Mouse (Mus musculus): Measurements from ENCODE around the gene Adam10.

Adam10 gene

DNA sequence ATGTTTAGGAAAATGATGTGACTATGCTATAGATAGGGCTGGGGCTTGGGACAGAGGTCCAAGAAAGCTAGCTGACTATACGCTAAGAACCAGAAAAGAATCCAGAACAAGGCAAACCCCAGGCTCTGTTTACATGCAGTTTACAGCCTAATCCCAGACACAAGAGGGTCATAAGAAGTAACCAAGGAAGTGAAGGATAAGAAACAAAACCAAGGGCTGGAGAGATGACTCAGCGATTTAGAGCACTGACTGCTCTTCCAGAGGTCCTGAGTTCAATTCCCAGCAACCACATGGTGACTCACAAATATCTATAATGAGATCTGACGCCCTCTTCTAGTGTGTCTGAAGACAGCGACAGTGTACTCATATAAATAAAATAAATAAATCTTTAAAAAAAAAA lies 3.7 kb upstream of the Adam10 start:
- no peak for DNase-seq

GRCm38 (mm10) chr9:70675961-70676360 lies 2.8 kb upstream of the Adam10 start:
- DNase-seq: no peak

- peak; percentile 32 for DNase-seq
Measured at GRCm38 (mm10) chr9:70679132-70680091, 615 bp downstream of the Adam10 start.

DNA sequence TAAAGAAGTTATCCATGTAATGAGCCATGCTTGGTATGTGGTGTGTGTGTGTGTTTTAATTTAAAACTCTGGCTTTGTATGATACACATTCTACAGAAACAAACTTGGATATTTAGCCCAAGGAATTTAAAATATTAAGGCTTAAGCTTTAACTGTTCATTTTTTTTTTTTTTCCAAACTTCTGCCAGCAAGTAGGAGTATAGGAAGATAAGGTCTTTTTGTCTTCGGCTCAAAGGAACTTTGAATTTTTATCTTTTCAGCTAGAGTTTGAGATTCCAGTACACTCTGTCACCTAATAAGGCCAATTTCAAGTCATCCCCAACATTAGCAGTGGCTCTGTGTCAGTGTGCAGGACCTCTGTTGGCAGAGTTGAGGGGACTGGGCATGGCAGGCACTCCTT lies 3.4 kb downstream of the Adam10 start:
- DNase-seq: no peak

DNA sequence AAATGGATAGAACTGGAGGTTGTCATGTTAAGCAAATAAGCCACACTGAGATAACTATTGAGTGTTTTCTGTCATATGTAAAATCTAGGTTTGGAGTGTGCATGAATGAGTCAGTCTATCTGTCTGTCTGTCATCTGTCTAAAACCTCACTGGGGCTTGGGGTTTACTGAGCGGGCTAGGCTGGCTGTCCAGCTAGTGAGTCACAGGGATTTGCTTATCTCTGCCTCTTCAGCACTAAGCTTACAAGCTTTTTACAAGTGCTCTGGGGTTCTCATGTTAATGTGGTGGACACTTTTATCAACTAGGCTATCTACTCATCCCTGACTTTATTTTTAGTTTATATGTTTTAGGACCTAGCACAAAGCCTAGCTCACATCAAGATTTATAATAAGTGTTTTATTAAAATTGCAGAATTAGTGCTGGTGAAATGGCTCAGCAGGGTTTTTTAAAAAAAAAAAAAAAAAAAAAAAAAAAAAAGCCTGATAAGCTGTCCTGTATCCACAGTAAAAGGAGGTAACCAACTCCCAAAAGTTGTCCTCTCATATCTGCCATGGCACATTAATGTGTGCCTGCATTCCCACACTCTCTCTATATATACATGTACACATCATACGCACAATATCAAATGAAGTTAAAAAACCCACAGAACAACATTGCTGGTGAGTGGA lies 9.6 kb downstream of the Adam10 start:
- no peak for DNase-seq

DNA sequence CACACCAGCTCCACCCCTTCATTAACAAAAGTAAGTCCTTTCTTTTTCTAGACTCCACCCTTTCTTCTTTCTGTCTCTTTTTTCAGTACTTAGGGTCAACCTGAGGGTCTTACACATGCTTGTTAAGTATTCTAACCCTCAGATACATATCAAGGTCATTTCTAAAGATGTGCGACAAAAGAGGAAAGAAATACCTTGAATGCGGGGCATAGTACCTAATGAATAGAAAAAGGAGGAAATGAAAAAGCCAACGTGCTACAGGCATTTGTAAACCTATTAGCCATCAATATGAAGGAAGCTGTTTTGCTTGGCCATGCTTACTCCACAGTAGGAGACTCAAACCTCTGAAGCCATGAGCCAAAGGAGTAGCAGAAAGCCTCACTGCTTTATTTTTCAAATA lies 11.1 kb downstream of the Adam10 start:
- no peak for DNase-seq

- no peak for DNase-seq
Measured at GRCm38 (mm10) chr9:70690579-70690978, 11.8 kb downstream of the Adam10 start.

GRCm38 (mm10) chr9:70691772-70692693 lies 13.2 kb downstream of the Adam10 start:
- DNase-seq: no peak

DNA sequence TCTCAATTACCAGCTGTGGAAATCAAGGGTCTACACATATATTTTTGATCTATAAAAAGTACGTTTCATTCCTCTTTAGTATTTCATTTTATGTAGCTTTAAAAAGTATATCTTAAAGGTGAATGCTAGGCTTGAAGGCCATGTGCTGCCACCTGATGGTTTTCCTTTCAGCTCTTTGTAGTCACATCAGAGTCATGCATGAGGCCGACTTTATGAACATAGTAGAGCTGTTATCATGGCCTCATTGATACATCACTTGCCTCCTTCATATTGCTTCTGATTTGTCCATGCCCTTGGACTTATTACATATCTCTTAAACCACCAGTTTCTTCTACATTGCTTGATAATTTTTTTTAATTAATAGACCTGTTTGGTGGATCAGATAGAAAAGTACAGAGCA lies 16.9 kb downstream of the Adam10 start:
- no peak for DNase-seq

DNA sequence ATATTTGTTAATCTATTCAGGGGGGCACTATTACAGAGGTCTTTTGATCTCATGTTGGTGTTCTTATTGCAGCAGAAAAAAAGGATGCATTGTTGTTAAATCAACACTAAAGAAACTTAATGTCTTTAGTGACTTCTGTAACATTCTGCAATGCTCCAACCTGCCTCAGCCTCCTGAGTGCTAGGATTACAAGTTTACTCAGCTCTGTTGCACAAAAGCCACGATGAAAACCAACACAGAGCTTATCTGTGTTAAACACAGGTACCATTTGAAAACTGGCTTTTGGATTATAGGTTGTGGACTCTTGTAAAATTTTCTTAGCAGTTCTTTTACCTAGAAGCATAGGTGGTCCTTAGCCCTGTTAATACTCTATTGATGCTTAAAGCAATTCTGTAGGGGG lies 19.3 kb downstream of the Adam10 start:
- DNase-seq: no peak

GRCm38 (mm10) chr9:70703597-70704203 lies 24.9 kb downstream of the Adam10 start:
- DNase-seq: no peak

DNA sequence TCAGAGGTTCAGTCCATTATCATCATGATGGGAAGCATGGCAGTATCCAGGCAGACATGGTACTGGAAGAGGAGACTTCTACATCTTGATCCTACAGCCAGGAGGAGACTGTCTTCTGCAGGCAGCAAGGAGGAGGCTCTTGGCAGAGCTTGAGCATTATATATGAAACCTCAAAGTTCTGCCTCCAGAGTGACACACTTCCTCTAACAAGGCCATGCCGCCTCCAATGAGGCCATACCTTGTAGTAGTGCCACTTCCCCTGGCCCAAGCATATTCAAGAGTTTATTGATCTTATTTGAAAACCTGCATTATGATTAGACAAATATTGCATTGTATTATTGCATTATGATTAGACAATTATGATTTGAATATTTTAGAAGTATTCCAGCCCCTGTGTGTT lies 27.6 kb downstream of the Adam10 start:
- no peak for DNase-seq

- peak; percentile 17 for DNase-seq
Measured at GRCm38 (mm10) chr9:70729544-70729943, 50.7 kb downstream of the Adam10 start.

GRCm38 (mm10) chr9:70731079-70731478 lies 52.3 kb downstream of the Adam10 start:
- no peak for DNase-seq

GRCm38 (mm10) chr9:70733208-70733607 lies 54.4 kb downstream of the Adam10 start:
- no peak for DNase-seq

DNA sequence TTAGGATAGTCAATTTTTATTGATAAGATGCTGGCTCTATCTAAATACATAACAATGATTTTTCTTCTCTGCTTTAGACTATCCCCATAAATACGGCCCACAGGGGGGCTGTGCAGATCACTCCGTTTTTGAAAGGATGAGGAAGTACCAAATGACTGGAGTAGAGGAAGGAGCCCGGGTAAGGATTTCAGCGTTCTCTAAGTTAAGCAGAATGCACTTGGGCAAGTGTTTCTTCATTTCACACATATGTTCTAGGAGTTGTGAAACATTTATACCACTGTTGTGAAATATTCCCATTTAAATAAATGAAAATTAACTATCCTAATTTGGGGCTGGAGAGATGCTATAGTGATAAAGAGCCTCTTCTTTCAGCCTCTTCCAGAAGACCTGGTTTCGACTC lies 61.2 kb downstream of the Adam10 start:
- no peak for DNase-seq

- DNase-seq: no peak
Measured at GRCm38 (mm10) chr9:70751504-70752222, 72.9 kb downstream of the Adam10 start.

DNA sequence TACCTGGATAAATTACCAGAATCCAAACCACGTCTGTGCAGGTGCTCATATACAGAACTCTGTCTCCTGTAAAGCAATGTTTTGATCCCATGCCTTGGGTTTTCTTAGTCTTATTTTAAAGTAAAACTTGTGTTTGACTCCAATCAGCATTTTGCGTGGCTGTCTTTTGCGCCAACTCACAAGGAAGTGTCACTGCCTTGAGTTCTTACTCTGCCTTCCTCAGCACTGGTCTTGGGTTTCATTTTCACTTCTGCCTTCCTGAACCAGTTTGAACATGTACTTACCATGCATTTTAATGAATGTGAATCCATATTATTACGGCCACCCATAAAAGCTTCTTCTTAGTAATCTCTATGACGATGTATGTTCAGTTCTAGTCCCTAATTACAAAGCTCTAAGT lies 82.2 kb downstream of the Adam10 start:
- DNase-seq: no peak

DNA sequence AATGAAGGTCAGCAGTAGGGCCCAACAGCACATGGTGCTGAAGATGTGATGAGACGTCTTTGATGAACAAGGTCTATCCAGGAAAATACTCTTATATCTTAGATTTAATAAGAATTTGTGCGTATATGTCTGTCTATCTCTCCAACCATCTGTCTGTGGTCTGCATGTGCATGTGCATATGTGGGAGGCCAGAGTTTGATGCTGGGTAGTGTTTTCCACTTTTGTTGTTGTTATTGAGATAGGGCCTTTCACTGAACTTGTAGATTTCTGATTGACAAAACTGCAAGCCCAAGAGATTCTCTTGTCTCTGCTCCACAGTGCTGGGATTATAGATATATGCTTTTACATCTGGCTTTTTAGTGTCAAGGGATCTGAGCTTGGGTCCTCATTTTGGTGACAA lies 96.7 kb downstream of the Adam10 start:
- no peak for DNase-seq

DNA sequence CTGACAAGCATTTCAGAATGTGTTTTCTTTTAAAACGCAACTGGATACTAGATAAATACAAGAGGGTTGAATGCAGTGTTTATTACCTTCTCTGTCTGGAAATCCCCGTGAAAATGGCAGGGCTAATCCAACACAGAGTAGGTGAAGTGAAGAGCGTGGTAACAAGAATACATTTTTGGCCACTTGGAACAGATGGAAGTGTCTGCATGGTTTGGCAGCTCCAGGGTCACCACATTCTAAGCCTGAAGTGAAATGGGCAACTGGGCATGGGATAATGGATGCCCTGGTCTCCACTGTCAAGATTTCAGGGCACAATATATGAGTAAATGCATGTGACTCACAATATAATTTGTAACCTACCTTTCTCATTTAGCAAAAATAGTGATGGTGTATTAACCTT lies 103.4 kb downstream of the Adam10 start:
- no peak for DNase-seq

DNA sequence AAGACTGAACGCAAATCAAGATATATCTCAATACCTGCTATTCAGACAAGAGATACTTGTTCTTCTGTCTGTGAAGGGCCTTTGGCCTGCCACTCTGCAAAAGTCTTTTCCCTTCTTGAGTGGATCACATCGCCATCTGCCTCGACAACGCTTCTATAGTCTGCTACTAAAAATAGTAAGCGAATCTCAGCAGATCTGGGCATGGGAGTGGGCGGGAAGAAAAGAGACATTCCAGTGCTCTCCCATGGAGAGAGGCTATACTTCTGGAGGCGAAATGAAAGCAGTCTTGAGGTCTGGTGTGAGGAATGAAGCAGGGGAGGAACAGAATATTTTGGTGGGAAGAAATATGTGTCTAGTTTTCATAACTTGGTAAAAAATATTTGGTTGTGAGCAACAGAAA lies 109.9 kb downstream of the Adam10 start:
- DNase-seq: peak; percentile 79

DNA sequence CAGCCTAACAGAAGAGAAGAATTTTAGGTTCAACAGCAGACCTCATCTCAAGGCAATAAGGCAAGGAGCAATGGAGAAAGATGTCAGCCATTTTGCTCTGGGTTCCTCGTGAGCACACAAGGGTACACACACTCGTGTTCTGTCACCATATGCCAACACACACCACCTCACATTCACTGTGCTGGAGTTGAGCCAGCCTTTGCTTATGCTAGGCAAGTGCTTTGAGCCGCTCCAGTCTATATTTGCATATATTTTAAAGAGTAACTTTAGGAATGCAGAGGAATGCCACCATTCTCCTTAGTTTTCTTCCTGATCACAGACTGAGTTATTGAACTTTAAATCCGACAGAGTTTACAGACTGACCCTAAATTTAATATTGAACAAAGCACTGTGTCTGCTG lies 111.8 kb downstream of the Adam10 start:
- DNase-seq: no peak

Data from right cerebral cortex, adult 18-20 months (tissue).